Mouse (Mus musculus): ENCODE measurements around the gene Il5.

Gene Il5

GRCm38 (mm10) chr11:53771001-53771744 is 50.6 kb downstream of the Il5 start:
- no peak for DNase-seq (ENCODE audit: low spot score)

GRCm38 (mm10) chr11:53772536-53772935 is 51.9 kb downstream of the Il5 start:
- no peak for DNase-seq (ENCODE audit: low spot score)

GRCm38 (mm10) chr11:53773087-53773486 is 52.5 kb downstream of the Il5 start, which contains the start of gene Gm17334:
Gm17334 (minus strand) TSS chr11:53773187.
- no peak for DNase-seq (ENCODE audit: low spot score)

- no peak for DNase-seq (ENCODE audit: low spot score)
These were observed 53.2 kb downstream of the Il5 start for GRCm38 (mm10) chr11:53773641-53774360.

Measured in c-Kit-positive CD71-positive TER-119-positive erythroid progenitor cells, embryonic 14.5 days (primary cell).